Mouse (Mus musculus) olfactory bulb, adult 2 months (tissue): ENCODE data around the gene Abhd14b. TPM values are rescaled to one million over a fixed set of nuclear protein-coding genes. Genes with fewer than 3 reads are reported as not detected.

ENCODE experiments used
- H3K27ac ChIP-seq: fragments of 200-500 bp; 2 replicates; pipeline ENCODE4 v1.5.1; 2012; ENCODE audit warnings: low read depth, low read length; ENCODE audit not compliant: insufficient read depth
- H3K4me1 ChIP-seq: fragments of 200-500 bp; 2 replicates; pipeline ENCODE4 v1.6.1; 2012; ENCODE audit warnings: low read length; ENCODE audit not compliant: control insufficient read depth, insufficient read depth
- H3K4me3 ChIP-seq: fragments of 200-500 bp; 2 replicates; pipeline ENCODE4 v1.5.1; 2012; ENCODE audit warnings: mild to moderate bottlenecking, low read depth, low read length, moderate library complexity; ENCODE audit not compliant: insufficient read depth
- CTCF ChIP-seq: fragments of 200-500 bp; IDR thresholded peaks from 2 replicates; pipeline ENCODE4 v1.5.1; 2012; ENCODE audit warnings: low read depth, mild to moderate bottlenecking, low read length, moderate library complexity; ENCODE audit not compliant: insufficient read depth
- POLR2A ChIP-seq: fragments of 200-500 bp; IDR thresholded peaks from 2 replicates; pipeline ENCODE4 v1.6.1; 2012; ENCODE audit warnings: mild to moderate bottlenecking, low read depth, low read length, moderate library complexity; ENCODE audit not compliant: insufficient read depth
- WGBS: fragments of 180-500 bp; shearing (Covaris S2); methylation state at CpG from one replicate; pipeline ENCODE4 v1.1.7; 2018; 5-methylcytosine and 5-hydroxymethylcytosine counted together
- polyA plus RNA-seq: library from polyadenylated mRNA; stranded (reverse); fragments of >200 nt; gene quantifications from 2 replicates; pipeline ENCODE4 v1.2.4, GENCODE M21; 2012; ENCODE audit warnings: low replicate concordance; ENCODE audit not compliant: missing spikeins, insufficient read depth, insufficient read length

Abhd14b gene
- polyA plus RNA-seq, 1 experiment = not detected

- no peak overlapping the region for H3K27ac ChIP-seq
- H3K4me3 ChIP-seq = no peak overlapping the region
- 72% methylated on average over 9 of the region's 9 CpGs for WGBS
Observed at GRCm38 (mm10) chr9:106469776-106470175, 22.5 kb downstream of the Abhd14b start.

DNA sequence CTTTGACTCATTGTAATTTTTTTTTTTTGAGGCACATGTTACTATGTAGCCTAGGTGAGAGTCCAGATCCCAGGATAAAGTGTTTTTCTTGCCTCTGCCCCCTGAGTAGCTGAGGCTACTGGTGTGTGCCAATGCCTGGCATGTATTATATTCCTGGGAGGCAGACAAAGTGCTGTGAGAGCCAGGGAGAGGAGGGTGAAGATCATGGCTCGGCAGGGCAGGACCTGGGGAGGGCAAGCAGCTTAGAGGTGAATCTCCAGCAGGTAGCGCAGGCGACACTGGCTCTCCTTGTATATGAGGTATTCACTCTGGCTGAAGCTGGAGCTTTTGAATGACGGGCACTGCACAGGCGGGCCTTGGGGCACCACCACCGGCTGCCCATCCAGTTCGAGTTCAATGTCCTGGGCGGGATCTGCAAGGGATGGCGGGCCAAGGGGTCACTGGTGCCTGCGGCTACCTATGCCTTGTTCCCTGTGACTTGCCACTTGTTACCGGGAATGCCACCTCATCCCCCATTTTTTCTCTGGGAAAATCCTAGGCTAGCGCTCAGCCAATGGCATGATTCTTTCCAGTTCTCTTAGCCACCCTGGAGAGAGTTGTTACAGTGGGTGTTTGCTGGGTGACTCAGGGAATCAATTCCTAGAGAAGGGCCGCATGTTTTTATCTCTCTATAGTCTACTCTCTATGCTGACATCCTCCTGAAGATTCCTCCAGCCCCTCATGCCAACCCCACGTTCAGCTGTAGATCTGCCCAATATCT is 23.9 kb downstream of the Abhd14b start:
- TF ChIP-seq POLR2A (no peak), CTCF (no peak)
- Histone ChIP-seq H3K4me3 (no peak overlapping the region), H3K4me1 (peaks cover 38% of the 10 kb centered on the region), H3K27ac (peak overlapping the region; percentile 10; the same call in 1 of the 2 replicates)
- WGBS = 64% methylated on average over 14 of the region's 14 CpGs

More at GRCm38 (mm10) chr9:106469776-106470175, 22.5 kb downstream of the Abhd14b start:
- H3K4me1 ChIP-seq = peaks cover 36% of the 10 kb centered on the region
- TF ChIP-seq POLR2A = no peak
- no peak for TF ChIP-seq CTCF

GRCm38 (mm10) chr9:106471892-106472291 is 24.6 kb downstream of the Abhd14b start:
- TF ChIP-seq POLR2A = no peak
- no peak for TF ChIP-seq CTCF
- 27% methylated on average over 5 of the region's 5 CpGs for WGBS
- Histone ChIP-seq H3K27ac (peak overlapping the region; percentile 10; the same call in 1 of the 2 replicates), H3K4me3 (no peak overlapping the region), H3K4me1 (peaks cover 42% of the 10 kb centered on the region)

DNA sequence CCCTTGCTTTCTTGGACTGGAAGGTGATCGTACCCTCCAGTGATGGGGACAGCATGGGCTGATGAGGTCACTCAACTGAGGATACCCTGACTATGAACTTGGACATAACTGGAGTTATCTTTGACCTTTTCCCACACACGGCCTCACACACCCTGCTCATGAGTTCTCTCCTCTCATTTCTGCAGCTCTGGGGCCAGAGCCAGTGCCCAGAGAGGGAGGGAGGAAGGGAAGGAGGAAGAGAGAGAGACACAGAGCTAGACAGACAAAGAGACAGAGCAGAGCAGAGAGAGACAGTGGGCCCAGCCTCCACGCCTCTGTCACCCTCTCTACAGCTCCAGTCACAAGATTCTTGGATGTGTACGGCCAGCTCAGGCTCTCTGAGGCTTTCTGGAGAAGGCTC is 25.1 kb downstream of the Abhd14b start:
- peaks cover 42% of the 10 kb centered on the region for H3K4me1 ChIP-seq
- no peak overlapping the region for H3K27ac ChIP-seq
- H3K4me3 ChIP-seq = no peak overlapping the region
- TF ChIP-seq POLR2A (no peak), CTCF (no peak)
- 75% methylated on average over 4 of the region's 4 CpGs for WGBS

DNA sequence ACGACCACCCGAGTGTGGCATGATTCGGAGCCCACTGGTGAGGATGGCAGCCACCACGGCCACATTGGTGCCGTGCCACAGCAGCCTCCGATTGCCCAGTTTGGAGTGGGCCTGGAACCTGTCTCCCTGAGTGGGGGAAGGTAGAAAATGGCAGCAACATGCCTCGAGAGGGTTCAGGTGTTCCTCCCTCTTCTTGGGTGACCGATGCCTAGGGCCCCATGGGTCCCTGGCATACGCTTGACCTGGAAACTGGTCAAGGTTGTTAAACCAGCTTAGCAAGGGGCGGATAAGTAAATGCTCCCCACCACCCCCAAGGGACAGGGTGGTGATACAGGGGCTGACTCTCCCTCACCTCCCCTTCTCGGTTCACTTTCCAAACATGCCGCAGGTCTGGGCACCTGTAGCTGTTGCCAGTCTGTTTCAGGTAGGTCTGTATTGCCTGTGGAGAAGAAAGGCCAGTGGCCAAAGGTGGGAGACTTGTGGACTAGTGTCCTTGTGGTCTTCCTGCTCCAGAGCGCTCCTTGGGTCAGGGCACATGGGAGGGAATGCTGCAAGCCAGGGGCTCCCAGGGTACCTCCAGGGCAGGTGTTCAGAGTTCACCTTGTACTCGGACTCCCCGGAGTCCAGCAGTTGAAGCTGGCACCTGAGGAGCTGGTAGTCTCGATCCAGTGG is 26.0 kb downstream of the Abhd14b start:
- 93% methylated on average over 16 of the region's 16 CpGs for WGBS
- Histone ChIP-seq H3K4me1 (peaks cover 45% of the 10 kb centered on the region), H3K4me3 (no peak overlapping the region), H3K27ac (no peak overlapping the region)
- TF ChIP-seq CTCF (no peak), POLR2A (no peak)

DNA sequence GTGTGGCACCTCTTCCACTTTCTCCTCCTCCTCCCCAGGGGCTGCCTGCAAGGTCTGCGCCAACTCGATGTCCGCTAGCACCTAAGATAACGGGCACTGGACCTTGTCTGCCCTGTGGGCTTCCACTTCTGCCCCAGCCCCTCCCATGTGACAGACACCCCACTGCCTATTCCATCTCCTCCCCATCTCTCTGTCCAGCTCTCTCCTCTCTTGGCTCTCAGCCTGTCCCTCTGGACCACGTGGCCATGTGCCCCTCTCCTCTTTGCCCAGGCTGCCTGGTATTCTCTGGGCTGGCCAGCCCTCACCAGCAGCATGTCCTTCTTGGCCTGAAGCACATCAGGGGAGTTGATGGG is 26.5 kb downstream of the Abhd14b start:
- H3K27ac ChIP-seq = no peak overlapping the region

DNA sequence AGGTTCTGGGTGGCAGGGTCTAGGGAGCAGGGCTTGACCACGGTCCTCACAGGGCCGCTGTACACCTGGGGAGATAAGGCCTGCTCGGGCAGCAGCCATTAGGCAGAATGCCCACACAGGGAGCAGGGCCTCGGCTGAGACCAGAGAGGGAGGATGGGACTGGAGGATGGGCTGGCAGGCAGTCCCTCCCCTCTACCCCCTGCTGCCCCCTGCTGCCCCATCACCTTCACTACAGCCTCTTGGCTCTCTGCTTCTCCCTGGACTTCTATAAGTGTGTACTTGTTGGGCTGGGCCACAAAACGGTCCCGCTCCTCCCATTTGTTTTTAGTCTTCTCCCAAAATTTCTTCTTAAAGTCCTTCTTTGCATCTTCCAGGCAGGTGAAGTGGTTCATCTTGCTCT is 27.2 kb downstream of the Abhd14b start:
- TF ChIP-seq CTCF (peak; percentile 45; the same call in 1 of the 2 replicates), POLR2A (no peak)
- Histone ChIP-seq H3K4me1 (peaks cover 46% of the 10 kb centered on the region), H3K4me3 (no peak overlapping the region), H3K27ac (no peak overlapping the region)
- 11% methylated on average over 6 of the region's 6 CpGs for WGBS

More for the DNA sequence above, 26.5 kb downstream of the Abhd14b start:
- Histone ChIP-seq H3K4me3 (no peak overlapping the region), H3K4me1 (peaks cover 46% of the 10 kb centered on the region)
- WGBS = 77% methylated on average over 5 of the region's 5 CpGs
- no peak for TF ChIP-seq CTCF
- no peak for TF ChIP-seq POLR2A

DNA sequence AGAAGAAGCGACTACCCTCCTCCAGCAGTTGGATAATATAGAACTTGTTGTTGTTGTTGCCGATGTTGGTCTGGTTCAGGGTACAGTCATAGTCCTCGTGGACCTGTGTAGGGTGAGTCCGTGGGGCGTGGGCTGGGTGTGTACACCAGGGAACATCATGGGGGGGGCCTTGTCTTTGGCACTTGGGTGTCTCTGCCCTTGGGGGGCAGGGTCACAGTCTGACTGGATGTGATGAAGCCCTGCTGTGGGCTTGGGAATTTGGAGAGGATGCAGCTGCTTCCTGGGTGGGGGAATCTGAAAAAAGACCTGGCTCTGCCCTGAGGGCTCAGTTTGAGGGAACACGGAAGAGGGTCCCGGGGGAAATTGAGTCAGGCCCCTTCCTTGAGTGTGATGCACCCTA is 27.8 kb downstream of the Abhd14b start:
- TF ChIP-seq POLR2A (no peak), CTCF (no peak)
- no peak overlapping the region for H3K27ac ChIP-seq
- H3K4me1 ChIP-seq = peaks cover 46% of the 10 kb centered on the region
- WGBS = 67% methylated on average over 7 of the region's 7 CpGs
- H3K4me3 ChIP-seq = no peak overlapping the region

GRCm38 (mm10) chr9:106475663-106476001 is 28.4 kb downstream of the Abhd14b start, which contains the start of gene Rrp9:
Gene Rrp9, plus strand, starts transcription at chr9:106475963.
- Histone ChIP-seq H3K27ac (no peak within 1 kb of the TSS), H3K4me1 (peaks cover 46% of the 10 kb centered on the region), H3K4me3 (no peak within 1 kb of the TSS)
- no peak for TF ChIP-seq POLR2A
- TF ChIP-seq CTCF = no peak
- 86% methylated on average over 10 of the region's 10 CpGs for WGBS
